Mouse (Mus musculus): ENCODE results near the gene Klc4.

GRCm38 (mm10) chr17:46650232-46651031, 4.6 kb upstream of the Klc4 start, which contains the start of gene Cul7:
- TF ChIP-seq CTCF (IDR thresholded peaks at IDR 0.05; ENCODE audit: control insufficient read depth, insufficient read depth, insufficient read length) (no peak), MYOD1 (IDR thresholded peaks at IDR 0.05; ENCODE audit: control insufficient read depth, insufficient read length, low read depth) (no peak), CEBPB (IDR thresholded peaks at IDR 0.05; ENCODE audit: low read depth) (no peak), MYOG (IDR thresholded peaks at IDR 0.05; ENCODE audit: control insufficient read depth, extremely low read depth, insufficient read length) (no peak), USF1 (IDR thresholded peaks at IDR 0.05; ENCODE audit: low read depth) (no peak)

Data from C2C12 (cell line).